Mouse (Mus musculus): ENCODE results near the gene Spcs2. TPM values are rescaled to one million over a fixed set of nuclear protein-coding genes. Genes with fewer than 3 reads are reported as not detected.
A peak's percentile ranks its signal among the peaks of the same experiment; 100 is the strongest.

Spcs2 gene
- 100 to 1,000 TPM; 466 to 576 TPM for polyA plus RNA-seq (2017; shearing (Covaris generic))

GRCm38 (mm10) chr7:99863362-99863761 is at the start of gene Spcs2:
TSS of gene Spcs2 (minus strand) at chr7:99863462.
- ATAC-seq = no peak

- ATAC-seq = no peak
Observed at GRCm38 (mm10) chr7:99911038-99911437, 47.8 kb upstream of the Spcs2 start.

- no peak for ATAC-seq
Observed at GRCm38 (mm10) chr7:99907463-99907862, 44.2 kb upstream of the Spcs2 start.

GRCm38 (mm10) chr7:99906346-99906745 is 43.1 kb upstream of the Spcs2 start:
- no peak for ATAC-seq

- no peak for ATAC-seq
Observed at GRCm38 (mm10) chr7:99904421-99905005, 41.3 kb upstream of the Spcs2 start.

- no peak for ATAC-seq
Observed at GRCm38 (mm10) chr7:99902918-99903665, 39.8 kb upstream of the Spcs2 start.

GRCm38 (mm10) chr7:99902208-99902607 is 38.9 kb upstream of the Spcs2 start:
- ATAC-seq = no peak

- ATAC-seq = no peak
Observed at GRCm38 (mm10) chr7:99896905-99897304, 33.6 kb upstream of the Spcs2 start.

- no peak for ATAC-seq
Observed at GRCm38 (mm10) chr7:99894478-99894877, 31.2 kb upstream of the Spcs2 start.

GRCm38 (mm10) chr7:99893967-99894366 is 30.7 kb upstream of the Spcs2 start:
- ATAC-seq = no peak

GRCm38 (mm10) chr7:99892351-99892750 is 29.1 kb upstream of the Spcs2 start:
- no peak for ATAC-seq

- no peak for ATAC-seq
Observed at GRCm38 (mm10) chr7:99891471-99891870, 28.2 kb upstream of the Spcs2 start.

GRCm38 (mm10) chr7:99890168-99890755 is 27.0 kb upstream of the Spcs2 start:
- no peak for ATAC-seq

- peak; percentile 96 for ATAC-seq
Observed at GRCm38 (mm10) chr7:99889175-99889880, 26.1 kb upstream of the Spcs2 start.

GRCm38 (mm10) chr7:99887743-99888142 is 24.5 kb upstream of the Spcs2 start:
- no peak for ATAC-seq

GRCm38 (mm10) chr7:99887230-99887735 is 24.0 kb upstream of the Spcs2 start:
- no peak for ATAC-seq

- ATAC-seq = no peak
Observed at GRCm38 (mm10) chr7:99878254-99878653, 15.0 kb upstream of the Spcs2 start.

- peak; percentile 74 for ATAC-seq
Observed at GRCm38 (mm10) chr7:99876345-99876744, 13.1 kb upstream of the Spcs2 start.

GRCm38 (mm10) chr7:99875891-99876290 is 12.6 kb upstream of the Spcs2 start:
- ATAC-seq = no peak

- no peak for ATAC-seq
Observed at GRCm38 (mm10) chr7:99873965-99874364, 10.7 kb upstream of the Spcs2 start.

- ATAC-seq = no peak
Observed at GRCm38 (mm10) chr7:99869296-99869695, 6.0 kb upstream of the Spcs2 start.

GRCm38 (mm10) chr7:99865219-99865618 is 2.0 kb upstream of the Spcs2 start:
- ATAC-seq = no peak

Data from CD4-positive, CD25-positive, alpha-beta regulatory T cell, adult 4 months (primary cell).